Mouse (Mus musculus) c-Kit-negative CD71-positive TER-119-positive erythroid progenitor cells, embryonic 14.5 days (primary cell): ENCODE results near the gene Cfap45.

Experiments
- DNase-seq: peaks from one replicate; pipeline ENCODE4 v3.0.0-alpha.2; 2013; ENCODE audit warnings: low read depth, low spot score

The Cfap45 gene

GRCm38 (mm10) chr1:172496030-172496429 is 24.6 kb upstream of the Cfap45 start:
- DNase-seq = no peak

DNA sequence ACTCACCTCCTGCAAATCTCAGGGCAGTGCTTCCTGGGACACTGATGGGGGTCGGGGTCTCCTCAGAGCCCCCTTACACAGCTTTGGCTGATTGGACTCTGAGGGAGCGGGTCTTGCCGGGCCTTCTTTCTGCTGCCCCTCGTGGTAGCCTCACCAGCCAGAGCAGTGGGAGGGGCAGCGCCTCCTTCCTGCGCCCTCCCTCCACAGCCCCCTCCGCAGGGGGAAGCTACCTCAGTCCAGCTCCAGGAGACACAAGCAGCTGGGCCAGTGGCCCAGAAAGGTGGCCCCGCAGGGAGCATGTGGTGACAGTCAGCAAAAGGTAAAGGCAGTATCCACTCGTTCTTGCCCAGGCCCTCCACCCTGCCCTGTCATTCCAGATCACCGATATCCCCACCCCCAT is 23.2 kb upstream of the Cfap45 start:
- no peak for DNase-seq

- DNase-seq = no peak
These were observed 20.7 kb upstream of the Cfap45 start, which contains the start of gene Tagln2 for GRCm38 (mm10) chr1:172499765-172500441. Gene Tagln2 (plus strand): TSS chr1:172500047.

DNA sequence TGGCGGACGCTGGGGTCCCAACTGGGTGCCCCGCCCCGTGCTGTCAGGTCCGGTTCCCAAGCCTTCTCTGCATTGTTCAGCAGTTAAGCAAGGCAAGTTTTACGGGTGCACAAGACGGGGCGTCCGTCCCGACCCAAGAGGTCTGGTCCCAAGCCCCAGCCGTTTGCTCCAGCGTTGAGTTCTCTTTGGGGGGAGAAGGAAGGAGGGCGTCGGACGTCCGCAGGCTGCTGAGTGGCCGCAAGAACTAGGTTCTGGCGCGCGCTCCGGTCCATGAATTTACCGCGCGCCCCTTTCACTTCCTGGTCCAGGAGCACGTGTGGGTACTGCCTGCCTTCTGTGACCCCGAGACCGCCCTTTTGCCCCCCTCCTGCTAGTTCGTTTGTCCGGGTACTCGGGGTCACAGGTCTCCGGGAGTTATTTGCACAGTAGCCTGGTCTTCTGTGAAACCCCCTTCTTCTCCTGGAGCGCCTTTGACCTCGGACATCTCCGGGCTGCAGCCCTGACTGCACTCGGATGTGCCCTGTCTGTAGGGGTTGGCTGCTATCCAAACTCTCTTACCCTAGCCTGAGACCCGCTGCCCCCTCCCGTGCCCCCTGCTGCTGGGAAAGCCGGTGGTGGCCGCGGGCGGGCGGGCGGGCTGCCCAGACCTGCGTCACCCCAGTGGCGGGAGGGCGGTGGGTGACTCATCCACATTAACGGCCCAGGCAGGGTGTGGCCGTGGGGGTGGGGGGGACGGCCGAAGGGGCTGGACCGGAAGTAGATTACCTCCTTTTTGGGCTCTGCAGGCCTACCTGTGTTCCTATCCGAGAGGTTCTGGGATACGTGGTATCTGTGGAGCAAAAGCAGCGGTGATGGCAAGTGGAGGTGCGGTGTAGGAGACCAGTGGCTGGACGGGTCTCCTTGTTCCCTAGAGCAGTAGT is 19.9 kb upstream of the Cfap45 start:
- DNase-seq = no peak

DNA sequence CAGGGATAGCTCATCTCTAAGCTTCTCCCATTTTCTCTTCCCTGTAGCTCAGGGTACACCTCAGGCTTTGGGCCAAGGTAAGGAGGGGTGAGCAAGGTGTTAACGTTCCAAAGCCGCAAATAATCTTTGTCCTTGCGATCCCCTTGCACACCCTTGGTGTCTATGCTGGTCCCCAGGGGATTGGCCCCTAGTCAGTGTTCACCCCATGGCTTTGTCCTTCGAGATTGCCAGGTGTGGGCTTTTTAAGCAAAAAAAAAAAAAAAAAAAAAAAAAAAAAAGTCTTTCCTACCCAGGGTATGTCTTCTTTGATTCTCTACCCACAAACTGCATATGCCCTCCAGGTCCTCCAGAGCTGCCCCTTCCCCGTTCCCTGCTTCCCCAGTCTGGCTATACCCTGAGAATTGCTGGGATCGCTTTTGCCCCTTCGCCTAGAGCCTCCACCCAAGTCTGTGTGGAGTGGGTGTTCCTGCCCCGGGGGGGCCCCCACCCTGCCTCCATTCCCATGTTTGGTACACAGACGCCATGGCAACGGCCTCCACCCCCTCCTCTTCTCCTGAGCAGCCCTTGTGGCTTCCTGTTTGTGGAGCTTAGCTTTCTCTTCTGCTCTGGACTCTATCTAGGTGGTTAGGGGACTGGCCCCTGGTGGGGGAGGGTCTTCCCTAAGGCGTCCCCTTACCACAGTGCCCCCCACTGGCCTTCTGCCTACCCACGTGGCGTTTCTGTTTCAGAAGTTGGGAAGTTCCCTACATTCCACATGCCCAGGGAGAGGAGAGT is 19.0 kb upstream of the Cfap45 start:
- no peak for DNase-seq

- no peak for DNase-seq
These were observed 18.2 kb upstream of the Cfap45 start for GRCm38 (mm10) chr1:172502145-172503110.

- no peak for DNase-seq
These were observed 17.2 kb upstream of the Cfap45 start for GRCm38 (mm10) chr1:172503111-172503997.

GRCm38 (mm10) chr1:172504756-172505155 is 15.8 kb upstream of the Cfap45 start:
- no peak for DNase-seq

GRCm38 (mm10) chr1:172507001-172507400 is 13.6 kb upstream of the Cfap45 start:
- DNase-seq = no peak

GRCm38 (mm10) chr1:172507701-172508100 is 12.9 kb upstream of the Cfap45 start:
- no peak for DNase-seq

DNA sequence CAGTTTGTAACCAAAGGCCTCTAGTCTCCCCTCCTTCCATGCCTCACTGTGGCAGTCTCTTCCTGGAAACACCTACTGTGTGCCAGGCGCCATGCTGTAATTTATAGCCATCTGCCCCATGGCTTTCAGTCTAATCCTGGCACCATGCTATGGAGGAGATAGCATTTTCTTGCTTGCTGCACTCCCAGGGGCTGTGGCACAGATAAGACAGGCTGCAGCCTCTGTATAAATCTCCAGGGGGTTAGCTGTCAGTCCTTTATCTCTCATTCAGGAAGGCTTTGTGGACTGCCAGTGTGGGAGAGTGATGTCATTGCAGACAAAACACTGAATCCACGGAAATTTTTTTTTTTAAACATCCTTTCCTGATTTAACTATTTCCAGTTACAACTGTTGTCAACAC is 12.4 kb upstream of the Cfap45 start:
- no peak for DNase-seq

- no peak for DNase-seq
These were observed 11.4 kb upstream of the Cfap45 start for GRCm38 (mm10) chr1:172509235-172509634.

GRCm38 (mm10) chr1:172509983-172510382 is 10.6 kb upstream of the Cfap45 start:
- DNase-seq = no peak

DNA sequence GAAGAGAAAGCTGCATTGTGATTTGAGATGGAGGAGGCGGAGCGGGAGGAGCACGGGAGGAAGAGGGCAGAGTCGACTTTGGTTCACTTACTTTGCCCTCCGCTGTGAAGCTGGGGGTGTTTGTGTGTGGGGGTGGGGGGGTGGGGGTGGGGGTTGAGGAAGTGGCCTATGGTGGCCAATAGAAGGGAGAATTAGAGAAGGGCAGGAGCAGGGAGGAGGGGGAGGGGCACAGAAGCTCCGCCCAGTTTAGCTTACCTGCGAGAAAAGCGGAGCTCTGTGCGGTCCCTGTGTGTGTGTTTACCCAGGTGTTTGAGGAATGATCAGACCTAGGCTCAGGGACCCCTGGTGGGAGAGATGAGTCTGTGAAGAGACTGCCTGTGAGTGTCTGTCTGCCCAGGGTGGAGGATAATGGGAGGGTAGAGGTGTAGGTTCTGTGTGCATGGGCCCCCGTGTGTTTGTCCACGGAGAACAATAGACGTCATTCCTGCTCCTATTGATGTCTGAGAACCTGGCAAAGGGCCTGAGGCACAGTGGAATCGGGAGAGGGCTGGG is 10.1 kb upstream of the Cfap45 start:
- DNase-seq = no peak

DNA sequence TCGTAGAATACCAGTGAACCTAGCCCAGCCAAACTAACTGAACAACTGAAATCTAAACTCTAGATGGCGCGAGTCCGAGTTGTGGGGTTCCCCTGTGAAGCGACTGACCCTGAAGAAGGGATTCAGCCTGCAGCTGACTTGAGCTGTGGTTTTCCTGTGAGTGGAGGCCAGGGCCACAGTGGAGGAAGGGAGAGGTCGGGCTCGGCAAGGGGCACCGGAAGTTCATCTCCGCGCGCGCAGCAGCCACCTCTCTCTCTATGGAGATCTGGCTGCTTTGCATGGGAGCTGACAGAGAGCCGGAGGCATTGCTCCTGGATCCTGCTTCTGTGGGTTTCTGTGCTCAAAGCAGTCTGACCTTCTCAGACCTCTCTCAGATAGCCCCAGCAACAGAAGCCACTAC is 7.6 kb upstream of the Cfap45 start:
- DNase-seq = no peak

DNA sequence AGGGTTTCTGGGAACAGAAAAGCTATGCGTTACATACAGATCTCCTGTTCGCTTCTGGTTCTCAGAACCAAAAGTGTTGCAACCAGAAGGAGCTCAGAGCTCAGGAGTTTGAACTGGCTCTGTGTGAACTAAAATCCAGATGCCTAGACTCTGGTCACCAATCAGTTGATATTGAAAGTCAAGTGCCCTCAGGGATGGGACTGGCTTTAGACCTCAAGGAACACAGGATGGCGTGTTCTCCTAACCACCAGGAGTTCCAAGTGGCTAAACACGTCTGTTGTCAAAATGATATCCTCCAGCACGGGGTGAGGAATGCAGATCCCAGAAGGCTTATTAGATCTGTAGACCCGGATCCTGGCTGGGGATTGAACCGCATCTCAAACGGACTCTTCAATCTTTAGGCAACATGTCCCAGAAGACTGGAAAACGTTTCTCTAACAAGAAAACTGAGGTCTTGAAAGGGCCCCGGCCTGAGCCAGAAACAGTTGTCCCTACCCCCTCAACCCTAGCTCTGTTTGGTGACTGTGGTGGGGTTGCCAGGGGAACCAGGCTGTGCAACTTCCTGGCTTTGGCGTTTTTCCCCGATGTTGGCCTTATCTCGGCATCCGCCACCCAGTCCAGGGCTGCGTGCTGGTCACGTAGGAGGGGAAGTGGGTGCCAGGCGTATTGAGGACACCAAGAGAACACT is 6.9 kb upstream of the Cfap45 start:
- no peak for DNase-seq

- DNase-seq = no peak
These were observed 6.4 kb upstream of the Cfap45 start for GRCm38 (mm10) chr1:172514213-172514529.

DNA sequence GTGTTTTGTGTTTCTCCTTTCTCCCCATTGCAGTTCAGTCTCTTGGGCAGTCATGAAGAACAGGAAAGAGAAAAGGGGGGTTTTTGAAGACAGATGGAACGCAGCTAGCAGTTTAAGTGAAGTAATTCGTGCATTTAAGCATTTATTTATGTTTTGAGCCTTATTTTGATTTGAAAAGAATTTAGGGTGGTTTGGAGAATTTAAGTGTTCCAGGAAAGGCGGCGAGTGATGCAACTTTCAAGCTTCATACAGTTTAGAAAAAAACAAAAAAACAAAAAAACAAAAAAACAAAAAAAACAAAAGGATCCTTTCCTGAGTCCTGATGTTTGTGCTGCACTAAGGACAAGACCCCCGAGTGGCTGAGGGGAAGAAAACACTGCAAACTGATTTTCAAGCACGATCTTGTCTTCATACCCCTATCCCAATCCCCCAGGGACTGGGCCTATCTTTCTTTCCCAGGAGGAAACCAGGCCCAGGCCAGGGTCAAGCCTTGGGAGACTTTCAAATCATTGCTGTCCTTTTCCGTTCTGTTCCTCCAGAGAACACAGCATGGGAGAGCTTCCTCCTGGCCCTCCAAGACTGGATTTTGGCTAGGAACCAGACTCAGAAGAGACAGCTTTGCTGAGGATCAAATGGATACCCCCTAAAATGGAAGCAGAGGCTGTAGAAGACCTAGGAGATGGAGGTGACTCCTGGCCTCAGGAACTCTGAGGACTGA is 5.9 kb upstream of the Cfap45 start:
- DNase-seq = no peak

GRCm38 (mm10) chr1:172515396-172515795 is 5.2 kb upstream of the Cfap45 start:
- no peak for DNase-seq
